Mouse (Mus musculus): ENCODE data around the gene Eln. TPM values are rescaled to one million over a fixed set of nuclear protein-coding genes. Genes with fewer than 3 reads are reported as not detected.

The Eln gene
- polyA plus RNA-seq, 1 experiment from 2014 or later = 12.4 TPM

DNA sequence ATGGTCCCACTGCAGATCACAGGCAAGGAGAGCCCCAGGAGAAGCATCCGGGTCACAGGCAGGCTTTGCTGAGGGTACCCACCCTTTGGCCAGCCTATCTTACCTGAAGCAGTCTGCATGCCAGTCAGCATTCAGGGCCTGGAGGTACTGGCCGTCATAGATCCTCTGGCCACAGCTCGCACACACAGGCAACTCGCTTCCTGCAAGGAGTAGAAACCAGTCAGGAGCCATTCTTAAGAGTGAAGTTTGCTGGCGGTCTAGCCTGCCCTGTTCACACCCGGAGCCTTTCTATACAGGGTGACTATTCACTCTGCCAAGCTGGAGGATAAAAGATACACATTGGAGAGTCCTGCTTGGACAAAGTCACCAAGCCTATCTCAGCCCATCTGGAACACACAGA lies 60.6 kb downstream of the Eln start:
- peaks cover 34% of the 10 kb centered on the region for H3K36me3 ChIP-seq
- no peaks in the 10 kb centered on the region for H3K27me3 ChIP-seq
- no peak overlapping the region for H3K4me3 ChIP-seq (replicated peaks)
- no peak overlapping the region for H3K9ac ChIP-seq (replicated peaks)
- H3K27ac ChIP-seq = no peak overlapping the region
- WGBS = 89% methylated on average over 6 of the region's 6 CpGs
- H3K9me3 ChIP-seq = no peaks in the 10 kb centered on the region
- peaks cover 13% of the 10 kb centered on the region for H3K4me1 ChIP-seq (replicated peaks)
- no peak for ATAC-seq (ENCODE audit: insufficient number of reproducible peaks, insufficient read depth, low FRiP score, low TSS enrichment, low read depth)
- no peak overlapping the region for H3K4me2 ChIP-seq

- H3K27ac ChIP-seq = no peak overlapping the region
- WGBS = 65% methylated on average over 2 of the region's 2 CpGs
Measured at GRCm38 (mm10) chr5:134684398-134684797, 62.7 kb downstream of the Eln start.

DNA sequence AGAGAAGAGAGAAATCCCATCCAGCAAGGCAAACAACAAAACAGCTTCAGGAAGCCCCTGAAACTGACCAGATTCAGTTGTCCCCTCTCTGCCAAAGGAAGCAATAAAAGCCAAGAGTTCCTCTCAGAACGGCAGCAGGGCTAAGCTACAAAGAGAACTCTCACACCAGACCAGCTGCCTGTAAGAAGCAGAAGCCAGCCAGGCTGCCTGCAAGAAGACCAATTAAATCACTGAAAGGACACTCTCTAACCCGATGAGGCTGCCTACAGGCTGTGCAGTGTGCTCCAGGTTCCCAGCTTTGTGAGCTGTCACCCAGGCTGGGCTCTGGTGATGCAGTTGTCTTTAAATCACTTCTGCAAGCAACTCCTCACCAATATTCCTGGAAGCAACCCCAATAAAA lies 63.3 kb downstream of the Eln start:
- no peak overlapping the region for H3K4me2 ChIP-seq
- no peak for ATAC-seq (ENCODE audit: insufficient number of reproducible peaks, insufficient read depth, low FRiP score, low TSS enrichment, low read depth)
- H3K27ac ChIP-seq = no peak overlapping the region
- 38% methylated on average over 2 of the region's 2 CpGs for WGBS
- no peaks in the 10 kb centered on the region for H3K27me3 ChIP-seq
- H3K9ac ChIP-seq (replicated peaks) = no peak overlapping the region
- H3K36me3 ChIP-seq = peaks cover 34% of the 10 kb centered on the region
- H3K4me3 ChIP-seq (replicated peaks) = no peak overlapping the region
- no peaks in the 10 kb centered on the region for H3K9me3 ChIP-seq
- H3K4me1 ChIP-seq (replicated peaks) = peaks cover 9% of the 10 kb centered on the region

More at GRCm38 (mm10) chr5:134684398-134684797, 62.7 kb downstream of the Eln start:
- ATAC-seq (ENCODE audit: insufficient number of reproducible peaks, insufficient read depth, low FRiP score, low TSS enrichment, low read depth) = no peak
- peaks cover 34% of the 10 kb centered on the region for H3K36me3 ChIP-seq
- no peak overlapping the region for H3K4me2 ChIP-seq
- H3K9me3 ChIP-seq = no peaks in the 10 kb centered on the region
- H3K4me1 ChIP-seq (replicated peaks) = peaks cover 12% of the 10 kb centered on the region
- no peaks in the 10 kb centered on the region for H3K27me3 ChIP-seq
- H3K9ac ChIP-seq (replicated peaks) = no peak overlapping the region
- H3K4me3 ChIP-seq (replicated peaks) = no peak overlapping the region

DNA sequence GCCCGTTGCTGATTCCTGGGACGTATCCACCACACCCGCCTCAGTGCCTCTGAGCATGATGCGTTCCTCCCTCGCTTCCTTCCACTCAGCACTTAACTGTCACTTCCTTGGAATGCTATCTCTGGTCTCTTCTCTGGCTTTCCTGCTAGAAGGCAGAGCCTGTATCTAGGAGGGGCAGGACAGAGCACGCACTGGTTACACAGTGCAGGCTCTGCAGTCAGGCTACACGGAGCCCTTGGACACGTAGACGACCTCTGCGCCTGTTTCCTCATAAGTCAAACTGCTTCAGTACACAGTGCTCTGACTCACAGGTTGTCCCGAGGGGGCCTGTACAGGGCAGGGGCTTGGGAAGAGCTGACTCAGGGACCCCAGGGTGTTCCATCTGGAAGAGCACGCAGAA lies 66.9 kb downstream of the Eln start:
- Histone ChIP-seq H3K27ac (no peak overlapping the region), H3K4me2 (no peak overlapping the region), H3K27me3 (no peaks in the 10 kb centered on the region; the same call in 1 of the 2 replicates), H3K9me3 (no peaks in the 10 kb centered on the region), H3K4me1 (replicated peaks) (peaks cover 16% of the 10 kb centered on the region), H3K36me3 (peaks cover 29% of the 10 kb centered on the region), H3K4me3 (replicated peaks) (no peak overlapping the region), H3K9ac (replicated peaks) (no peak overlapping the region)
- no peak for ATAC-seq (ENCODE audit: insufficient number of reproducible peaks, insufficient read depth, low FRiP score, low TSS enrichment, low read depth)
- 72% methylated on average over 12 of the region's 12 CpGs for WGBS

- Histone ChIP-seq H3K4me2 (no peak overlapping the region), H3K27me3 (no peaks in the 10 kb centered on the region; the same call in 1 of the 2 replicates), H3K27ac (no peak overlapping the region), H3K4me1 (replicated peaks) (peaks cover 16% of the 10 kb centered on the region), H3K9ac (replicated peaks) (no peak overlapping the region), H3K4me3 (replicated peaks) (no peak overlapping the region), H3K36me3 (peaks cover 20% of the 10 kb centered on the region), H3K9me3 (no peaks in the 10 kb centered on the region)
- WGBS = 54% methylated on average over 8 of the region's 8 CpGs
- no peak for ATAC-seq (ENCODE audit: insufficient number of reproducible peaks, insufficient read depth, low FRiP score, low TSS enrichment, low read depth)
Measured at GRCm38 (mm10) chr5:134678827-134679546, 68.1 kb downstream of the Eln start.

DNA sequence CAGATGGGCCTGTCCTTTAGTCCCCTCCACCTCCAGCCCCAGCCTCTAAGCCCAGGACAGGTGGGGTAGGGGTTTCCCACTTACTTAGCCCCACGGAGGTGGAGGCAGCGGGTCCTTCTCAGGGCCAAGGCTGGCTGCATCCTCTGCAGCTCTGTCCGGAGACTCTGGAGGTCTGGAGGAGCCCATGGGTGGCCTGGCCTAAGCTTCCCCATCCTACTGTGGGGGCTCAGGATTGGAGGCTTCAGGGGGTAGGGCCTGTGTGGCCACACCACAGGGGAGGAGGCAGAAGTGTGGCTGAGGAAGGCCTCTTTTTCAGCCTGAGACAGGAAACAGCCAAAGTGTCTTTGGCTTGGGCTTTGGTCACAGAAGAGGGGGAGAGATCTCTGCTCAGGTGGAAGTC lies 69.1 kb downstream of the Eln start:
- no peaks in the 10 kb centered on the region; the same call in 1 of the 2 replicates for H3K27me3 ChIP-seq
- peaks cover 15% of the 10 kb centered on the region for H3K36me3 ChIP-seq
- no peak for ATAC-seq (ENCODE audit: insufficient number of reproducible peaks, insufficient read depth, low FRiP score, low TSS enrichment, low read depth)
- H3K4me1 ChIP-seq (replicated peaks) = peaks cover 16% of the 10 kb centered on the region
- no peak overlapping the region for H3K4me2 ChIP-seq
- no peaks in the 10 kb centered on the region for H3K9me3 ChIP-seq
- no peak overlapping the region for H3K4me3 ChIP-seq (replicated peaks)
- H3K9ac ChIP-seq (replicated peaks) = no peak overlapping the region
- 83% methylated on average over 3 of the region's 3 CpGs for WGBS
- no peak overlapping the region for H3K27ac ChIP-seq

DNA sequence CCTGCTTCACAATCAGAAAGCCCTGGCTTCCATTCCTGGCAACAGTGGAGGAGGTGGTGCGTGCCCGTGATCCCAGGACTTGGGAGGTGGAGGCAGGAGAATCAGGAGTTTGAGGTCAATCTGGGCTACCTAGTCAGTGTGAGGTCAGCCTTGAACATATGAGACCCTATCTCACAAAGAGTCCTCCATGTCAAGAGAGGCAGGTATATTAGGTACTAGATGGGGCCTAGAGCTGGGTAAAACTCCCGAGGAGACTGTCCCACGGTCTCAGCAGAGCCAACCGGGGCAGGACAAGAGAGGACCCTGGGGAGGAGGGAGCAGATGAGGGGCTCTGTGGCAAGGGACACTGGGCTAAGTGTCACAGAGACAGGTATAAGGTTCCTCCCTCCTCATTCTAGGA lies 69.6 kb downstream of the Eln start:
- no peak for ATAC-seq (ENCODE audit: insufficient number of reproducible peaks, insufficient read depth, low FRiP score, low TSS enrichment, low read depth)
- Histone ChIP-seq H3K27ac (0 out of 2 replicates have a peak overlapping the region, but pooled peaks have one; percentile 82), H3K4me1 (replicated peaks) (peaks cover 16% of the 10 kb centered on the region), H3K9me3 (no peaks in the 10 kb centered on the region), H3K9ac (replicated peaks) (no peak overlapping the region), H3K27me3 (no peaks in the 10 kb centered on the region; the same call in 1 of the 2 replicates), H3K4me3 (replicated peaks) (no peak overlapping the region), H3K4me2 (no peak overlapping the region), H3K36me3 (peaks cover 15% of the 10 kb centered on the region)
- 85% methylated on average over 5 of the region's 5 CpGs for WGBS

GRCm38 (mm10) chr5:134675956-134676759 lies 71.0 kb downstream of the Eln start:
- H3K9me3 ChIP-seq = no peaks in the 10 kb centered on the region
- H3K4me1 ChIP-seq (replicated peaks) = peaks cover 16% of the 10 kb centered on the region
- H3K36me3 ChIP-seq = peaks cover 27% of the 10 kb centered on the region
- H3K27me3 ChIP-seq = no peaks in the 10 kb centered on the region; the same call in 1 of the 2 replicates
- peak overlapping the region; percentile 32 for H3K4me3 ChIP-seq (replicated peaks)
- peak; percentile 78 for ATAC-seq (ENCODE audit: insufficient number of reproducible peaks, insufficient read depth, low FRiP score, low TSS enrichment, low read depth)
- H3K27ac ChIP-seq = peak overlapping the region; percentile 82
- H3K4me2 ChIP-seq = peak overlapping the region; percentile 62
- 9% methylated on average over 14 of the region's 14 CpGs for WGBS
- peak overlapping the region; percentile 32 for H3K9ac ChIP-seq (replicated peaks)

DNA sequence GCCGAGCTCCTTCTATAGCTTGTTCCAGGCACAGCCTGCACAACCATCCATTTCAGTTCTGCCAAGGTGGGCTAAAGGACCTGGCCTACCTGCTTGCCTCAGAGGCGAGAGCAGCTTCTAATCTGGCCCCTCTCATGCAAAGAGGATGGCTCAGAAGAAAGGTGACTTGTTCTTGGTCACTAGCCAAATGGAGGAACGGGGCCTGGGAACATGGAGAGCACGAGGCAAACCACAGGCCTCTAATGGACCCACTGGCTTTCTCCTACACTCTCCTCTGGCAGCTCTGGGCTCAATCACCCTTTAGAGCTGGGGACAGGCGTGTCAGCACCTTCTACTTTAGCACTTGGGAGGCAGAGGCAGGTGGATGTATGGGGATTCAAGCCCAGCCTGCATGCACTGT lies 72.1 kb downstream of the Eln start:
- Histone ChIP-seq H3K9ac (replicated peaks) (no peak overlapping the region), H3K27me3 (no peaks in the 10 kb centered on the region; the same call in 1 of the 2 replicates), H3K4me3 (replicated peaks) (no peak overlapping the region), H3K4me2 (no peak overlapping the region), H3K9me3 (no peaks in the 10 kb centered on the region), H3K36me3 (peaks cover 33% of the 10 kb centered on the region), H3K27ac (no peak overlapping the region), H3K4me1 (replicated peaks) (peaks cover 16% of the 10 kb centered on the region)
- no peak for ATAC-seq (ENCODE audit: insufficient number of reproducible peaks, insufficient read depth, low FRiP score, low TSS enrichment, low read depth)
- WGBS = 75% methylated on average over 5 of the region's 5 CpGs

- H3K4me1 ChIP-seq (replicated peaks) = peaks cover 16% of the 10 kb centered on the region
- no peak overlapping the region for H3K4me2 ChIP-seq
- no peaks in the 10 kb centered on the region for H3K27me3 ChIP-seq
- H3K4me3 ChIP-seq (replicated peaks) = no peak overlapping the region
- H3K9me3 ChIP-seq = no peaks in the 10 kb centered on the region
- no peak overlapping the region for H3K27ac ChIP-seq
- WGBS = 86% methylated on average over 6 of the region's 6 CpGs
- peaks cover 52% of the 10 kb centered on the region for H3K36me3 ChIP-seq
- ATAC-seq (ENCODE audit: insufficient number of reproducible peaks, insufficient read depth, low FRiP score, low TSS enrichment, low read depth) = no peak
- H3K9ac ChIP-seq (replicated peaks) = no peak overlapping the region
Measured at GRCm38 (mm10) chr5:134672611-134673010, 74.5 kb downstream of the Eln start.

GRCm38 (mm10) chr5:134672198-134672516 lies 75.0 kb downstream of the Eln start:
- Histone ChIP-seq H3K27me3 (no peaks in the 10 kb centered on the region), H3K36me3 (peaks cover 55% of the 10 kb centered on the region), H3K4me2 (no peak overlapping the region), H3K27ac (no peak overlapping the region), H3K4me3 (replicated peaks) (no peak overlapping the region), H3K9ac (replicated peaks) (no peak overlapping the region), H3K4me1 (replicated peaks) (peaks cover 16% of the 10 kb centered on the region), H3K9me3 (no peaks in the 10 kb centered on the region)
- no peak for ATAC-seq (ENCODE audit: insufficient number of reproducible peaks, insufficient read depth, low FRiP score, low TSS enrichment, low read depth)
- 95% methylated on average over 1 of the region's 1 CpGs for WGBS

Data from limb, embryonic 12.5 days (tissue).